ENCODE assay signal across 21 mouse cellular contexts in genomic region chr1:127318486-127318885, GRCm38 (mm10).
DNase-seq lines count a peak whose midpoint lies in the region; ATAC-seq and TF ChIP-seq lines count a peak whose summit lies in the region.
"Had no signal": no experiment of that assay in that cellular context is flagged by ENCODE, and none has a peak within 500 bp of the region (broad histone marks: within the 10 kb centered on the region; RNA-seq: fewer than 3 reads in every experiment).

No protein-coding gene starts in this region.

- no peak overlapping the region for H3K27ac ChIP-seq in forebrain, embryonic 11.5 days (ENCODE audit: low read depth, low read length)
- H3K27ac ChIP-seq in forebrain, embryonic 13.5 days = no peak overlapping the region
- peak overlapping the region; percentile 2; the same call in 1 of the 2 replicates for H3K27ac ChIP-seq in spleen, adult 2 months (ENCODE audit: insufficient read depth, low read length)
- H3K27ac ChIP-seq: embryonic facial prominence, embryonic 13.5 days; gastrocnemius, adult 2 months; heart, embryonic 15.5 days; hindbrain, embryonic 14.5 days had no signal

- no peaks in the 10 kb centered on the region for H3K36me3 ChIP-seq in forebrain, embryonic 11.5 days (ENCODE audit: control insufficient read depth, insufficient read depth, low read length)
- peaks cover 13% of the 10 kb centered on the region for H3K36me3 ChIP-seq in forebrain, embryonic 13.5 days (ENCODE audit: poor library complexity, severe bottlenecking)
- peaks cover 4% of the 10 kb centered on the region; the same call in 1 of the 2 replicates for H3K36me3 ChIP-seq in spleen, adult 2 months (ENCODE audit: control insufficient read depth, insufficient read depth, low read length)
- H3K36me3 ChIP-seq: G1E had no signal

- TF ChIP-seq POLR2A in spleen, adult 2 months (IDR thresholded peaks at IDR 0.05; ENCODE audit: low read depth, low read length) = no peak

- no peak overlapping the region for H3K4me3 ChIP-seq in forebrain, embryonic 11.5 days (ENCODE audit: low read depth, low read length)
- no peak overlapping the region for H3K4me3 ChIP-seq in forebrain, embryonic 13.5 days
- H3K4me3 ChIP-seq in spleen, adult 2 months (ENCODE audit: extremely low read depth, insufficient read depth, insufficient read length) = no peak overlapping the region
- H3K4me3 ChIP-seq: embryonic facial prominence, embryonic 13.5 days; gastrocnemius, adult 2 months; heart, embryonic 15.5 days had no signal

- H3K9me3 ChIP-seq in forebrain, embryonic 11.5 days (ENCODE audit: control insufficient read depth, low read length) = no peaks in the 10 kb centered on the region
- H3K9me3 ChIP-seq in forebrain, embryonic 13.5 days (replicated peaks) = no peaks in the 10 kb centered on the region
- H3K9me3 ChIP-seq: embryonic facial prominence, embryonic 13.5 days; heart, embryonic 15.5 days had no signal

- H3K4me2 ChIP-seq in forebrain, embryonic 11.5 days (ENCODE audit: low read depth, low read length, severe bottlenecking) = no peak overlapping the region
- H3K4me2 ChIP-seq in forebrain, embryonic 13.5 days = no peak overlapping the region
- H3K4me2 ChIP-seq: embryonic facial prominence, embryonic 13.5 days; heart, embryonic 11.5 days; heart, embryonic 15.5 days; hindbrain, embryonic 14.5 days had no signal

- 88% methylated on average over 7 of the region's 7 CpGs for WGBS in forebrain, embryonic 11.5 days
- 87% methylated on average over 7 of the region's 7 CpGs for WGBS in forebrain, embryonic 13.5 days
- 38% methylated on average over 7 of the region's 7 CpGs for whole genome bisulfite sequencing in spleen, adult 2 months

- TF ChIP-seq CTCF in spleen, adult 2 months (IDR thresholded peaks at IDR 0.05; ENCODE audit: extremely low read depth, insufficient read depth, insufficient read length, insufficient replicate concordance) = no peak

- peak; percentile 25 for DNase-seq in forebrain, embryonic 11.5 days (ENCODE audit: low spot score)
- no peak for DNase-seq in spleen, adult 2 months (ENCODE audit: low read depth in 1 of 2, low spot score in 2 of 2)
- no peak for DNase-seq in spleen, postnatal 36 days (ENCODE audit: low spot score in 2 of 2)
- DNase-seq in right cerebral cortex, postnatal 14 days = no peak
- DNase-seq in neural tube, embryonic 10.5 days (ENCODE audit: extremely low spot score, low spot score) = no peak
- DNase-seq: adrenal gland, postnatal 14 days; cerebellum, adult 11-12 months; cerebellum, adult 9-10 months; cerebellum, postnatal 25 days; gastrocnemius, adult 2 months; gastrocnemius, postnatal 25 days; heart, adult 18-20 months; heart, postnatal 14 days had no signal

- no peak for ATAC-seq in forebrain, embryonic 11.5 days (replicated peaks; ENCODE audit: low FRiP score)
- ATAC-seq in forebrain, embryonic 13.5 days = no peak
- peak; percentile 7 for ATAC-seq in inflammation-experienced regulatory T-cells, adult 6 months
- ATAC-seq: forebrain, embryonic 14.5 days had no signal

- H3K27me3 ChIP-seq in forebrain, embryonic 11.5 days (ENCODE audit: control insufficient read depth, insufficient read depth, low read length) = no peaks in the 10 kb centered on the region
- no peaks in the 10 kb centered on the region for H3K27me3 ChIP-seq in forebrain, embryonic 13.5 days
- no peaks in the 10 kb centered on the region for H3K27me3 ChIP-seq in spleen, adult 2 months (ENCODE audit: control insufficient read depth, insufficient read depth, low read length)
- H3K27me3 ChIP-seq: embryonic facial prominence, embryonic 13.5 days; heart, embryonic 15.5 days had no signal

- H3K4me1 ChIP-seq in forebrain, embryonic 11.5 days (replicated peaks; ENCODE audit: control insufficient read depth, insufficient read depth, low read length) = peaks cover 2% of the 10 kb centered on the region; the same call in 1 of the 2 replicates
- H3K4me1 ChIP-seq in forebrain, embryonic 13.5 days = peaks cover 5% of the 10 kb centered on the region; the same call in 1 of the 2 replicates
- peaks cover 13% of the 10 kb centered on the region; the same call in 1 of the 2 replicates for H3K4me1 ChIP-seq in spleen, adult 2 months (ENCODE audit: control insufficient read depth, insufficient read depth, insufficient read length)

- H3K9ac ChIP-seq in forebrain, embryonic 11.5 days (ENCODE audit: low read length) = no peak overlapping the region
- H3K9ac ChIP-seq in forebrain, embryonic 13.5 days = no peak overlapping the region
- H3K9ac ChIP-seq: embryonic facial prominence, embryonic 13.5 days; heart, embryonic 15.5 days; hindbrain, embryonic 14.5 days had no signal
